Comparison of ENCODE assay signal across 15 mouse cellular contexts in the genomic region with DNA sequence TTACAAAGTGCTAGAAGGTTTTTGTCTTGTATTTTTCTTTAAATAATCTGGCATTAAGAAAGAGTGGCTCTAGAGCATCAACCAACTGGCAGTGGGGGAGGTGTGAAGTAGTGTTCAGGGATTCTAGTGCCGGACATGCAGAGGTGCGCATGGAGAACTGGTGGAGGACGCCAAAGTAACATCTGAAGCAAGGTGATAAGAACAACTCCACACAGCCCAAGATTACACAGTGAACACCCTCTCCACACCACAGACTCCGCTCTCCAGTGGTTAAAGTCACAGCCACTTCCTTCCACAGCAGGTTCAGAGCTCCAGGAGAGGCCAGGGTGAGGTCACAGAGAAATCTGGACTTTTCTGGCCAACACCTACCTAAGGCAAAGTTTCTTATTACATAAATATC. TPM values are rescaled to one million over a fixed set of nuclear protein-coding genes. Genes with fewer than 3 reads are reported as not detected.
DNase-seq lines count a peak whose midpoint lies in the region; ATAC-seq and TF ChIP-seq lines count a peak whose summit lies in the region.
"Had no signal": no experiment of that assay in that cellular context is flagged by ENCODE, and none has a peak within 500 bp of the region (broad histone marks: within the 10 kb centered on the region; RNA-seq: fewer than 3 reads in every experiment).

No protein-coding gene starts in this region.

- no peak for TF ChIP-seq RAD21 in MEL (IDR thresholded peaks at IDR 0.05; ENCODE audit: low read depth, low read length)

- peaks cover 5% of the 10 kb centered on the region for H3K79me2 ChIP-seq in MEL (ENCODE audit: control insufficient read depth, insufficient read depth, low read length, poor library complexity)

- peaks cover 15 to 39% of the 10 kb centered on the region in 2 experiments for H3K4me1 ChIP-seq in MEL (ENCODE audit: control insufficient read depth in 1 of 2, insufficient read depth in 2 of 2, low read length in 2 of 2)
- H3K4me1 ChIP-seq in liver, embryonic 12.5 days, result peaks cover 89% of the 10 kb centered on the region
- no peaks in the 10 kb centered on the region for H3K4me1 ChIP-seq in stomach, embryonic 15.5 days

- ATAC-seq in liver, embryonic 12.5 days, result peak; percentile 90
- ATAC-seq in stomach, embryonic 15.5 days (ENCODE audit: insufficient read depth, low FRiP score, low read depth), result peak; percentile 71; the same call in 1 of the 2 replicates
- ATAC-seq: midbrain, embryonic 16.5 days had no signal

- H3K27ac ChIP-seq in MEL (ENCODE audit: control insufficient read depth, low read depth, low read length), result no peak overlapping the region
- H3K27ac ChIP-seq in liver, embryonic 12.5 days, result peak overlapping the region; percentile 88
- H3K27ac ChIP-seq in stomach, embryonic 15.5 days, result no peak overlapping the region
- H3K27ac ChIP-seq: embryonic facial prominence, embryonic 12.5 days; forebrain, embryonic 10.5 days; hindbrain, embryonic 14.5 days; limb, embryonic 13.5 days had no signal

- no peak overlapping the region for H3K9ac ChIP-seq in MEL (ENCODE audit: control insufficient read depth, low read depth, low read length, poor library complexity, severe bottlenecking)
- no peak overlapping the region for H3K9ac ChIP-seq in liver, embryonic 12.5 days
- H3K9ac ChIP-seq in stomach, embryonic 15.5 days, result no peak overlapping the region
- H3K9ac ChIP-seq: embryonic facial prominence, embryonic 12.5 days; hindbrain, embryonic 14.5 days; limb, embryonic 13.5 days had no signal

- WGBS in liver, embryonic 12.5 days (ENCODE audit: insufficient replicate concordance), result 17% methylated on average over 4 of the region's 4 CpGs
- WGBS in stomach, embryonic 15.5 days, result 82% methylated on average over 4 of the region's 4 CpGs

- H3K4me2 ChIP-seq in liver, embryonic 12.5 days, result peak overlapping the region; percentile 46
- no peak overlapping the region for H3K4me2 ChIP-seq in stomach, embryonic 15.5 days
- H3K4me2 ChIP-seq: embryonic facial prominence, embryonic 12.5 days; hindbrain, embryonic 14.5 days; limb, embryonic 13.5 days had no signal

- H3K27me3 ChIP-seq in MEL (ENCODE audit: control insufficient read depth in 1 of 2, insufficient read depth in 2 of 2, low read length in 2 of 2), result no peaks in the 10 kb centered on the region
- H3K27me3 ChIP-seq in liver, embryonic 12.5 days (replicated peaks), result no peaks in the 10 kb centered on the region
- no peaks in the 10 kb centered on the region for H3K27me3 ChIP-seq in stomach, embryonic 15.5 days (replicated peaks)
- H3K27me3 ChIP-seq: embryonic facial prominence, embryonic 12.5 days; limb, embryonic 13.5 days had no signal

- no peaks in the 10 kb centered on the region for H3K9me3 ChIP-seq in MEL (replicated peaks; ENCODE audit: insufficient read depth, low read length)
- no peaks in the 10 kb centered on the region for H3K9me3 ChIP-seq in liver, embryonic 12.5 days (replicated peaks)
- no peaks in the 10 kb centered on the region for H3K9me3 ChIP-seq in stomach, embryonic 15.5 days
- H3K9me3 ChIP-seq: embryonic facial prominence, embryonic 12.5 days; forebrain, embryonic 10.5 days; limb, embryonic 13.5 days had no signal

- intact Hi-C loops in left cerebral cortex, postnatal 10 days (cut with DNase I), result no loop called here

- no peak for TF ChIP-seq POLR2A in MEL (IDR thresholded peaks at IDR 0.05; ENCODE audit: control insufficient read depth in 1 of 2, insufficient read depth in 1 of 2, low read depth in 1 of 2, low read length in 2 of 2, poor library complexity in 1 of 2)

- no peak for TF ChIP-seq CTCF in MEL (IDR thresholded peaks at IDR 0.05 in 2 of 3, conservative IDR thresholded peaks at IDR 0.05 in 1 of 3; ENCODE audit: control insufficient read depth in 1 of 3, insufficient read depth in 1 of 3, low read depth in 2 of 3, low read length in 3 of 3, poor library complexity in 1 of 3, severe bottlenecking in 1 of 3)

- DNase-seq in MEL (ENCODE audit: low read depth, low spot score), result peak; percentile 75
- peak; percentile 73 for DNase-seq in c-Kit-positive CD71-positive TER-119-positive erythroid progenitor cells, embryonic 14.5 days (ENCODE audit: low spot score)
- DNase-seq in lung, postnatal 4 days, result no peak
- DNase-seq in left cerebral cortex, postnatal 10 days (ENCODE audit: extremely low spot score in 1 of 2, low spot score in 2 of 2), result no peak
- no peak for DNase-seq in gastrocnemius, adult 8-10 months (ENCODE audit: low spot score in 2 of 2)
- DNase-seq: cerebellum, adult 2 months; gastrocnemius, postnatal 14 days had no signal

- no peak overlapping the region for H3K4me3 ChIP-seq in MEL (ENCODE audit: control insufficient read depth in 1 of 2, insufficient read depth in 1 of 2, low read depth in 2 of 2, low read length in 2 of 2)
- no peak overlapping the region for H3K4me3 ChIP-seq in liver, embryonic 12.5 days
- no peak overlapping the region for H3K4me3 ChIP-seq in stomach, embryonic 15.5 days (replicated peaks)
- H3K4me3 ChIP-seq: embryonic facial prominence, embryonic 12.5 days; forebrain, embryonic 10.5 days; heart, adult 2 months; limb, embryonic 13.5 days had no signal

- peaks cover 5 to 24% of the 10 kb centered on the region in 2 experiments for H3K36me3 ChIP-seq in MEL (ENCODE audit: control insufficient read depth in 1 of 2, insufficient read depth in 2 of 2, low read length in 2 of 2)
- H3K36me3 ChIP-seq in liver, embryonic 12.5 days, result peaks cover 63% of the 10 kb centered on the region
- peaks cover 44% of the 10 kb centered on the region for H3K36me3 ChIP-seq in stomach, embryonic 15.5 days

- peak; percentile 82 to 86 for TF ChIP-seq EP300 in MEL (IDR thresholded peaks at IDR 0.05; ENCODE audit: low read depth in 1 of 2, low read length in 2 of 2)

TF ChIP-seq in MEL, 35 proteins besides CTCF, POLR2A, EP300 and RAD21 (continues in another document):
- TF ChIP-seq RCOR1 (IDR thresholded peaks at IDR 0.05; ENCODE audit: low read depth, low read length) (peak; percentile 90), MAFK (IDR thresholded peaks at IDR 0.05; ENCODE audit: borderline replicate concordance, low read depth, low read length) (no peak), CHD2 (IDR thresholded peaks at IDR 0.05; ENCODE audit: low read length) (no peak), SMC3 (IDR thresholded peaks at IDR 0.05; ENCODE audit: low read depth, low read length) (no peak), TAL1 (IDR thresholded peaks at IDR 0.05; ENCODE audit: low read length) (peak; percentile 90), ZNF384 (IDR thresholded peaks at IDR 0.05; ENCODE audit: low read depth, low read length) (no peak), TBP (IDR thresholded peaks at IDR 0.05; ENCODE audit: low read depth, low read length) (no peak), ETS1 (IDR thresholded peaks at IDR 0.05; ENCODE audit: low read depth, low read length) (peak; percentile 82), GABPA (IDR thresholded peaks at IDR 0.05; ENCODE audit: low read depth, low read length) (no peak), KAT2A (conservative IDR thresholded peaks at IDR 0.05; ENCODE audit: low read depth, low read length) (no peak), POLR2AphosphoS2 (IDR thresholded peaks at IDR 0.05; ENCODE audit: low read length) (peak; percentile 61; the same call in 1 of the 2 replicates), ZKSCAN1 (IDR thresholded peaks at IDR 0.05; ENCODE audit: low read depth, low read length) (no peak), UBTF (IDR thresholded peaks at IDR 0.05; ENCODE audit: borderline replicate concordance, insufficient read depth, low read depth, low read length) (no peak), GATA1 (IDR thresholded peaks at IDR 0.05; ENCODE audit: low read depth, low read length) (peak; percentile 82), ZC3H11A (IDR thresholded peaks at IDR 0.05; ENCODE audit: low read depth, low read length) (no peak), POLR2AphosphoS5 (IDR thresholded peaks at IDR 0.05; ENCODE audit: borderline replicate concordance, low read depth, low read length) (no peak), USF1 (IDR thresholded peaks at IDR 0.05; ENCODE audit: low read depth, low read length) (no peak), ELF1 (IDR thresholded peaks at IDR 0.05; ENCODE audit: low read depth, low read length) (no peak), BHLHE40 (IDR thresholded peaks at IDR 0.05; ENCODE audit: borderline replicate concordance, low read depth, low read length) (peak; percentile 53), E2F4 (IDR thresholded peaks at IDR 0.05; ENCODE audit: borderline replicate concordance, low read depth, low read length) (no peak), MAZ (IDR thresholded peaks at IDR 0.05; ENCODE audit: low read depth, low read length) (no peak), NRF1 (IDR thresholded peaks at IDR 0.05; ENCODE audit: insufficient read depth, low read depth, low read length, poor library complexity, severe bottlenecking) (no peak)

RNA-seq across cellular contexts. Expression of gene Tspyl3, which starts 2.7 kb away (rescaled TPM):
- 4.0 and 4.3 TPM in 2 replicates for total RNA-seq in MEL (2012; rRNA removed)
- polyA plus RNA-seq in MEL (2012; ENCODE audit: insufficient read depth in 1 of 2, insufficient read length in 2 of 2, low read depth in 1 of 2, low replicate concordance in 2 of 2, missing spikeins in 1 of 2), result 10 to 100 TPM in 1 of 2 experiments, 1 to 10 TPM in 1; 9.8 to 47.3 TPM
- polyA plus RNA-seq in liver, embryonic 12.5 days (2016; fragmentation: Nextera tagmentation; extraction: Ambion mirVana), result 4.1 and 4.6 TPM in 2 replicates
- polyA plus RNA-seq in stomach, embryonic 15.5 days (2015; fragmentation: Nextera tagmentation; extraction: Ambion mirVana), result 8.6 and 9.9 TPM in 2 replicates
- total RNA-seq in left cerebral cortex, postnatal 10 days (2021), result 10 to 100 TPM; 35.2 to 36.7 TPM
- total RNA-seq in gastrocnemius, adult 8-10 months (2022), result under 1 TPM; 0.22 to 0.48 (median 0.37) TPM

RNA-seq across cellular contexts. Expression of gene Plagl2, which starts 13.3 kb away (rescaled TPM):
- total RNA-seq in MEL (2012; rRNA removed), result 5.9 and 6.0 TPM in 2 replicates
- 10 to 100 TPM in 1 of 2 experiments, not detected in 1; 34.4 TPM for polyA plus RNA-seq in MEL (2012; ENCODE audit: insufficient read depth in 1 of 2, insufficient read length in 2 of 2, low read depth in 1 of 2, low replicate concordance in 2 of 2, missing spikeins in 1 of 2)
- 24.4 and 26.8 TPM in 2 replicates for polyA plus RNA-seq in liver, embryonic 12.5 days (2016; fragmentation: Nextera tagmentation; extraction: Ambion mirVana)
- polyA plus RNA-seq in stomach, embryonic 15.5 days (2015; fragmentation: Nextera tagmentation; extraction: Ambion mirVana), result 20.5 and 25.6 TPM in 2 replicates
- 1 to 10 TPM; 4.6 to 5.2 TPM for total RNA-seq in left cerebral cortex, postnatal 10 days (2021)
- 1 to 10 TPM; 2.3 to 3.4 (median 3.0) TPM for total RNA-seq in gastrocnemius, adult 8-10 months (2022)

RNA-seq across cellular contexts. Expression of gene Pofut1, which starts 13.4 kb away (rescaled TPM):
- total RNA-seq in MEL (2012; rRNA removed), result 20.2 and 20.5 TPM in 2 replicates
- 10 to 100 TPM in 1 of 2 experiments, not detected in 1; 28.7 TPM for polyA plus RNA-seq in MEL (2012; ENCODE audit: insufficient read depth in 1 of 2, insufficient read length in 2 of 2, low read depth in 1 of 2, low replicate concordance in 2 of 2, missing spikeins in 1 of 2)
- 3.6 and 4.3 TPM in 2 replicates for polyA plus RNA-seq in liver, embryonic 12.5 days (2016; fragmentation: Nextera tagmentation; extraction: Ambion mirVana)
- 8.8 and 9.0 TPM in 2 replicates for polyA plus RNA-seq in stomach, embryonic 15.5 days (2015; fragmentation: Nextera tagmentation; extraction: Ambion mirVana)
- total RNA-seq in left cerebral cortex, postnatal 10 days (2021), result 10 to 100 TPM; 17.5 to 20.5 TPM
- 10 to 100 TPM in 3 of 4 experiments, 1 to 10 TPM in 1; 9.2 to 12.3 (median 10.9) TPM for total RNA-seq in gastrocnemius, adult 8-10 months (2022)

Comparison
In these comparisons a context has a peak if more than half of its experiments do, and no peak if none do; other contexts are left out.
1. DNase-seq: peak in MEL (single experiment) and c-Kit-positive CD71-positive TER-119-positive erythroid progenitor cells, embryonic 14.5 days (single experiment); none in lung, postnatal 4 days (0 of 2), left cerebral cortex, postnatal 10 days (0 of 2) and gastrocnemius, adult 8-10 months (0 of 2).